Mouse (Mus musculus): ENCODE results near the gene Cadm2. TPM values are rescaled to one million over a fixed set of nuclear protein-coding genes. Genes with fewer than 3 reads are reported as not detected.

The Cadm2 gene
- polyA plus RNA-seq, 1 experiment: 1.6 TPM

- Histone ChIP-seq H3K4me1 (ENCODE audit: control insufficient read depth, insufficient read depth, low read length) (no peaks in the 10 kb centered on the region), H3K4me3 (replicated peaks; ENCODE audit: extremely low read depth, low read depth, low read length) (no peak overlapping the region)
- 87% methylated on average over 4 of the region's 4 CpGs for WGBS
- TF ChIP-seq CTCF (IDR thresholded peaks at IDR 0.05; ENCODE audit: insufficient read depth, low read length): no peak
- no peak for TF ChIP-seq POLR2A (IDR thresholded peaks at IDR 0.05; ENCODE audit: borderline replicate concordance, extremely low read depth, low read depth, low read length)
- no peak for DNase-seq
Measured at GRCm38 (mm10) chr16:66647798-66648197, 972.9 kb downstream of the Cadm2 start.

- no peak for DNase-seq
- Histone ChIP-seq H3K4me3 (replicated peaks; ENCODE audit: extremely low read depth, low read depth, low read length) (no peak overlapping the region), H3K4me1 (ENCODE audit: control insufficient read depth, insufficient read depth, low read length) (no peaks in the 10 kb centered on the region)
- no peak for TF ChIP-seq CTCF (IDR thresholded peaks at IDR 0.05; ENCODE audit: insufficient read depth, low read length)
- no peak for TF ChIP-seq POLR2A (IDR thresholded peaks at IDR 0.05; ENCODE audit: borderline replicate concordance, extremely low read depth, low read depth, low read length)
- 50% methylated on average over 4 of the region's 4 CpGs for WGBS
Measured at GRCm38 (mm10) chr16:66643606-66644005, 977.1 kb downstream of the Cadm2 start.

- Histone ChIP-seq H3K4me3 (replicated peaks; ENCODE audit: extremely low read depth, low read depth, low read length) (no peak overlapping the region), H3K4me1 (ENCODE audit: control insufficient read depth, insufficient read depth, low read length) (no peaks in the 10 kb centered on the region)
- TF ChIP-seq POLR2A (IDR thresholded peaks at IDR 0.05; ENCODE audit: borderline replicate concordance, extremely low read depth, low read depth, low read length) (no peak), CTCF (IDR thresholded peaks at IDR 0.05; ENCODE audit: insufficient read depth, low read length) (no peak)
- no peak for DNase-seq
Measured at GRCm38 (mm10) chr16:66627527-66627926, 993.2 kb downstream of the Cadm2 start.

GRCm38 (mm10) chr16:66622423-66622822 lies 998.3 kb downstream of the Cadm2 start:
- TF ChIP-seq POLR2A (IDR thresholded peaks at IDR 0.05; ENCODE audit: borderline replicate concordance, extremely low read depth, low read depth, low read length): no peak
- no peak for TF ChIP-seq CTCF (IDR thresholded peaks at IDR 0.05; ENCODE audit: insufficient read depth, low read length)
- DNase-seq: no peak
- 12% methylated on average over 1 of the region's 1 CpGs for WGBS
- H3K4me3 ChIP-seq (replicated peaks; ENCODE audit: extremely low read depth, low read depth, low read length): no peak overlapping the region
- H3K4me1 ChIP-seq (ENCODE audit: control insufficient read depth, insufficient read depth, low read length): no peaks in the 10 kb centered on the region

GRCm38 (mm10) chr16:66612624-66613023 lies 1008.1 kb downstream of the Cadm2 start:
- no peak for DNase-seq
- H3K4me1 ChIP-seq (ENCODE audit: control insufficient read depth, insufficient read depth, low read length): no peaks in the 10 kb centered on the region
- no peak overlapping the region for H3K4me3 ChIP-seq (replicated peaks; ENCODE audit: extremely low read depth, low read depth, low read length)
- 81% methylated on average over 5 of the region's 5 CpGs for WGBS
- TF ChIP-seq POLR2A (IDR thresholded peaks at IDR 0.05; ENCODE audit: borderline replicate concordance, extremely low read depth, low read depth, low read length) (no peak), CTCF (IDR thresholded peaks at IDR 0.05; ENCODE audit: insufficient read depth, low read length) (no peak)

Data from lung, adult 2 months (tissue).